Mouse (Mus musculus) kidney, embryonic 16.5 days (tissue): Measurements from ENCODE around the gene Itprid1. TPM values are rescaled to one million over a fixed set of nuclear protein-coding genes. Genes with fewer than 3 reads are reported as not detected.

Experiments
- ATAC-seq: fragments of 200-750 bp; cut with Nextera tagmentation; 2 replicates; pipeline ENCODE4 v1.8.0; 2017; ENCODE audit warnings: moderate TSS enrichment; ENCODE audit not compliant: low FRiP score, low TSS enrichment
- H3K27ac ChIP-seq: fragments of 300-500 bp; sonication (generic); 2 replicates; pipeline ENCODE4 v1.5.1; 2014; ENCODE audit warnings: low read length
- H3K27me3 ChIP-seq: fragments of 300-500 bp; sonication (generic); 2 replicates; pipeline ENCODE4 v1.6.1; 2014; ENCODE audit warnings: low read length, control low read depth, mixed read lengths; ENCODE audit not compliant: insufficient read depth
- H3K36me3 ChIP-seq: fragments of 300-500 bp; sonication (generic); 2 replicates; pipeline ENCODE4 v1.6.1; 2014; ENCODE audit warnings: low read length, control low read depth, mixed read lengths; ENCODE audit not compliant: insufficient read depth
- H3K4me1 ChIP-seq: fragments of 300-500 bp; sonication (generic); 2 replicates; pipeline ENCODE4 v1.6.1; 2014; ENCODE audit warnings: low read length, control low read depth, mixed read lengths; ENCODE audit not compliant: insufficient read depth
- H3K4me2 ChIP-seq: fragments of 300-500 bp; sonication (generic); replicated peaks from 2 replicates; pipeline ENCODE4 v1.6.1; 2014; ENCODE audit warnings: low read depth, low read length
- H3K4me3 ChIP-seq: fragments of 300-500 bp; sonication (generic); 2 replicates; pipeline ENCODE4 v1.5.1; 2014; ENCODE audit warnings: mild to moderate bottlenecking, low read length
- H3K9ac ChIP-seq: fragments of 300-500 bp; sonication (generic); replicated peaks from 2 replicates; pipeline ENCODE4 v1.6.1; 2014; ENCODE audit warnings: low read length
- H3K9me3 ChIP-seq: fragments of 300-500 bp; sonication (generic); 2 replicates; pipeline ENCODE4 v1.6.1; 2016; ENCODE audit warnings: low read length, control low read depth
- WGBS: fragments of 180-500 bp; shearing (Covaris S2); extraction: QIAGEN DNeasy Blood & Tissue Kit; methylation state at CpG from one replicate; pipeline ENCODE4 v1.1.7; 2014; 5-methylcytosine and 5-hydroxymethylcytosine counted together
- polyA plus RNA-seq: library from polyadenylated mRNA; unstranded; fragments of >200 nt; fragmentation: Nextera tagmentation; extraction: Ambion mirVana; gene quantifications from 2 replicates; pipeline ENCODE4 v1.2.1, GENCODE M21; 2015

Itprid1 gene
- polyA plus RNA-seq, 1 experiment from 2014 or later = 0.12 TPM

- H3K9ac ChIP-seq = no peak overlapping the region
- H3K36me3 ChIP-seq = no peaks in the 10 kb centered on the region
- no peak overlapping the region for H3K4me2 ChIP-seq
- no peaks in the 10 kb centered on the region for H3K27me3 ChIP-seq
- 34% methylated on average over 5 of the region's 5 CpGs for WGBS
- H3K4me1 ChIP-seq = peaks cover 5% of the 10 kb centered on the region; the same call in 1 of the 2 replicates
- no peaks in the 10 kb centered on the region for H3K9me3 ChIP-seq
- no peak for ATAC-seq
- H3K4me3 ChIP-seq = no peak overlapping the region
- no peak overlapping the region for H3K27ac ChIP-seq
Observed at GRCm38 (mm10) chr6:55879356-55879960, 42.8 kb downstream of the Itprid1 start.

DNA sequence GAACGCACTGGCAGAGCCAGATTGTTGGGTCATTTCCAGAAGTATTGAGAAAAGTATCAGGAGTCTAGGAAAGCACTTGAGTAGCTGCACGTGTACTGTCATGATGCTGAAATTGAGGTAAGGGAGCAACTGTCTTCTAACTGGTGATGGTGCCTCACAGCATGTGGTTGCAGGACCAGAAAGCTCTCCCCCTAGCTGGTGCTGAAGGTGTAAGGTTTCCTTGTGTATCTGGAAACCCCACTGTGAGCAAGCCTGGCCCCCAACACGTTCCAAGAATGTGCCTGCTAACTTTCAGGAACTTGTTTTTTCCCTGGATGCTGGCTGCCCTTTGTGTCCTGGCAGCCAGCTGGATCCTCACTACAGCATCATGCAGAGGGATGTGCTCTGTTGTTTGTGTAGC, 44.2 kb downstream of the Itprid1 start:
- no peaks in the 10 kb centered on the region for H3K27me3 ChIP-seq
- H3K4me2 ChIP-seq = no peak overlapping the region
- 26% methylated on average over 3 of the region's 3 CpGs for WGBS
- no peak overlapping the region for H3K4me3 ChIP-seq
- no peak for ATAC-seq
- no peak overlapping the region for H3K27ac ChIP-seq
- H3K4me1 ChIP-seq = peaks cover 5% of the 10 kb centered on the region; the same call in 1 of the 2 replicates
- no peak overlapping the region for H3K9ac ChIP-seq
- no peaks in the 10 kb centered on the region for H3K9me3 ChIP-seq
- H3K36me3 ChIP-seq = no peaks in the 10 kb centered on the region

DNA sequence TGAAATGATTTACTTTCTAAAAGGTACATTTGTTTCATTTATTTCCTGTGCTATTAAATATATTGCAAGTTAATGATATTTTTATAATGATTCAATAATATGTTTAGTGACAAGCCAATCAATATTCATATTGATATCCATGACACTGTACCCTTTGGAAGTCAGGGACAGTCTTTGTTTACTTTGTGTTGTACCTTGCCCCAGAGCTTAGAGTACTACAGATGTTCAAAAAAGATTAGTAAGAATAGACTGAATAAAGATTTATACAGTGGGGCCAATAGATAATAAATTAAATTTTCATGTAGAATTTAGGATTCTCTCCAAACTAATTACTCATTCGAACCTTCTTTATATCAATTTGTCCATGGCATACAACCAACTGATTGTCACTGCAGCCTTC, 50.9 kb downstream of the Itprid1 start:
- no peaks in the 10 kb centered on the region for H3K4me1 ChIP-seq
- no peak overlapping the region for H3K4me2 ChIP-seq
- H3K4me3 ChIP-seq = no peak overlapping the region
- ATAC-seq = no peak
- H3K27ac ChIP-seq = no peak overlapping the region
- H3K36me3 ChIP-seq = no peaks in the 10 kb centered on the region
- 77% methylated on average over 1 of the region's 1 CpGs for WGBS
- no peaks in the 10 kb centered on the region for H3K9me3 ChIP-seq
- H3K27me3 ChIP-seq = no peaks in the 10 kb centered on the region
- no peak overlapping the region for H3K9ac ChIP-seq

DNA sequence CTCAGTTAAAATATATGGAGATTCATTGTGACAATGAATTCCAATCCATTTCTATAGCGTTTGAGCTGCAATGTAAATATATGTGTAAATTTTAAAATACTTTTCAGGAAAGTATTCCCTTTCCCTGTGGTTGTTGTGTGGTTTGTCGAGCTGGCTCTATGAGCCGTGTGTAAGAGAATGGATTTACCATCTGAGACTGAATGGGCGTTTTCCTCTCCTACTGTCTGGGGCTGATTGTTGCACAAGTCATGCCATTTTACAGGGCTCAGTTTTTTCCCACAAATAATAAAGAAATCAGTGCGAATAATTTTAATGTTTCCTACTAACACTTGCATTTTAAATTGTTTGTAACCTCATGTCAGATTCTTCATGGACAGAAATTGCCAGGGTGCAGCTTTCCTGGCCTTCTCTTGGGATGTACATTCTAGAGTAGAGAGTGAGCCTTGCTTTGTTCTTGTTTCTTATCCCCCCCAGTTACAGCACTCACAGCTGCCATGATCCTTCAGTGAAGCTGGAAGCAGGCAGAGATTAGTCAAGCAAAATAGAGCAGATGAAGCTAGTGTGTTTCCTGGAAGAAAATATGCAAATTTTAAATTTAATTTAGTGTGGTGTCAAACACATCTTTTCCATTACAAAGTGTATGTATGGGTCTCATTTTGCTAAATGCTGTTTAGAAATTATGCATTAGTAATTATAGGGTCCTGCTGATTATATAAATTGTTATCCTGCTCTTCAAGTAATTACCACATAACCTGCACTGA, 65.1 kb downstream of the Itprid1 start:
- ATAC-seq = no peak
- Histone ChIP-seq H3K4me1 (no peaks in the 10 kb centered on the region), H3K4me3 (no peak overlapping the region), H3K27ac (no peak overlapping the region), H3K27me3 (no peaks in the 10 kb centered on the region), H3K9me3 (no peaks in the 10 kb centered on the region), H3K9ac (no peak overlapping the region), H3K4me2 (no peak overlapping the region), H3K36me3 (no peaks in the 10 kb centered on the region)
- 75% methylated on average over 5 of the region's 5 CpGs for WGBS

- Histone ChIP-seq H3K4me2 (no peak overlapping the region), H3K4me1 (no peaks in the 10 kb centered on the region), H3K27me3 (no peaks in the 10 kb centered on the region), H3K4me3 (no peak overlapping the region), H3K36me3 (no peaks in the 10 kb centered on the region), H3K27ac (no peak overlapping the region), H3K9ac (no peak overlapping the region), H3K9me3 (no peaks in the 10 kb centered on the region)
- ATAC-seq = no peak
- 79% methylated on average over 1 of the region's 1 CpGs for WGBS
Observed at GRCm38 (mm10) chr6:55902329-55902605, 65.6 kb downstream of the Itprid1 start.

GRCm38 (mm10) chr6:55919206-55919605, 82.5 kb downstream of the Itprid1 start:
- Histone ChIP-seq H3K27ac (no peak overlapping the region), H3K27me3 (no peaks in the 10 kb centered on the region), H3K9me3 (no peaks in the 10 kb centered on the region), H3K4me3 (no peak overlapping the region), H3K4me1 (no peaks in the 10 kb centered on the region), H3K36me3 (no peaks in the 10 kb centered on the region), H3K4me2 (no peak overlapping the region), H3K9ac (no peak overlapping the region)
- 82% methylated on average over 5 of the region's 5 CpGs for WGBS
- ATAC-seq = no peak

DNA sequence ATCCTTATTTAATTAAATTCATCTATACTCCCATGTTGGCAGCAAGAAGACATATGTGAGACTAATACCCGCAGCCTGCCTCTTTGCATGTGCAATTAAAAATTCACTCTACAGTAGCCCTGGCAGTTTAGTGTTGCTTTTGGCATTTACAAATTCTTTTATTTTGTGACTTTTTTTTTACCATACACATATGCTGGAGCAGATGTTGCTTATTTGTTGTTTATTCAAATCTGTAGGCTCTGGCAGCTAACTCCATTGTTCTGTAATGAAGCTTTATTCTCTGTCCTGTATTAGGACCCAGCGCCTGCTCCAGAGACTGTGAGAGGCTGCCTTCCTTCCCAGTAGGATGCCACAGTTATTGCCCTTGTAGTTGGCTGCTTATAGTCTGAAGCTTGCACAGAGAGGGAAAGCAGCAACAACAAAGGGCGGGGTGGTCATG, 83.6 kb downstream of the Itprid1 start:
- H3K27me3 ChIP-seq = no peaks in the 10 kb centered on the region
- no peak overlapping the region for H3K4me3 ChIP-seq
- H3K9ac ChIP-seq = no peak overlapping the region
- H3K36me3 ChIP-seq = no peaks in the 10 kb centered on the region
- no peaks in the 10 kb centered on the region for H3K9me3 ChIP-seq
- ATAC-seq = no peak
- WGBS = 63% methylated on average over 3 of the region's 3 CpGs
- H3K4me2 ChIP-seq = no peak overlapping the region
- H3K4me1 ChIP-seq = no peaks in the 10 kb centered on the region
- no peak overlapping the region for H3K27ac ChIP-seq

GRCm38 (mm10) chr6:55920866-55921630, 84.4 kb downstream of the Itprid1 start:
- ATAC-seq = no peak
- 78% methylated on average over 4 of the region's 4 CpGs for WGBS

DNA sequence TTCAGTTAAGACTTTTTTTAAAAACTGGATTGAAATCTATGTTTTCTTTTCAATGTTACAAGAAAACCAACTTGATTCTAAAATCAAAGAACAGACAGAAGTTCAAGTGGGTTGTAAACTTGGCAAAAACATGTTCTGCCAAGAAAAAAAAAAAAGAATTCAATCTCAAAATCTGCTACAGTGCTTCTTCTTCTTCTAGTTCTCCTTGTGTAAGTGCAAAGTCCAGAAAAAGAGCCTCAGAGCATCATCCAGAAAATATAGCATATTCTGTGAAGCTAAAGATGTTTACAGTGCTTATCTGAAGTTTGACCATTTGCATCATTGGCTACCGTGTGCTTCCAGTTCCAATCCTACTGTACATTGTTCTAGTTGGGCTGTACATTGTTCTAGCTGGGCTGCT, 108.0 kb downstream of the Itprid1 start:
- Histone ChIP-seq H3K27me3 (no peaks in the 10 kb centered on the region), H3K27ac (no peak overlapping the region), H3K4me1 (no peaks in the 10 kb centered on the region), H3K4me2 (no peak overlapping the region), H3K9ac (no peak overlapping the region), H3K36me3 (no peaks in the 10 kb centered on the region), H3K9me3 (no peaks in the 10 kb centered on the region), H3K4me3 (no peak overlapping the region)
- ATAC-seq = no peak
- 80% methylated on average over 1 of the region's 1 CpGs for WGBS

More at GRCm38 (mm10) chr6:55920866-55921630, 84.4 kb downstream of the Itprid1 start:
- no peak overlapping the region for H3K9ac ChIP-seq
- no peaks in the 10 kb centered on the region for H3K4me1 ChIP-seq
- no peak overlapping the region for H3K27ac ChIP-seq
- H3K36me3 ChIP-seq = no peaks in the 10 kb centered on the region
- no peaks in the 10 kb centered on the region for H3K9me3 ChIP-seq
- H3K4me2 ChIP-seq = no peak overlapping the region
- H3K27me3 ChIP-seq = no peaks in the 10 kb centered on the region
- H3K4me3 ChIP-seq = no peak overlapping the region
